Mouse (Mus musculus) CD8-positive naive resting alpha-beta T cell, adult 2 months (primary cell): ENCODE measurements around the gene Gabre.

ENCODE experiments used
- DNase-seq, 2 experiments: peaks; one replicate each; pipeline ENCODE4 v3.0.0; 2022; ENCODE audit warnings: low read depth in 2 of 2, low spot score in 2 of 2

Gabre gene

DNA sequence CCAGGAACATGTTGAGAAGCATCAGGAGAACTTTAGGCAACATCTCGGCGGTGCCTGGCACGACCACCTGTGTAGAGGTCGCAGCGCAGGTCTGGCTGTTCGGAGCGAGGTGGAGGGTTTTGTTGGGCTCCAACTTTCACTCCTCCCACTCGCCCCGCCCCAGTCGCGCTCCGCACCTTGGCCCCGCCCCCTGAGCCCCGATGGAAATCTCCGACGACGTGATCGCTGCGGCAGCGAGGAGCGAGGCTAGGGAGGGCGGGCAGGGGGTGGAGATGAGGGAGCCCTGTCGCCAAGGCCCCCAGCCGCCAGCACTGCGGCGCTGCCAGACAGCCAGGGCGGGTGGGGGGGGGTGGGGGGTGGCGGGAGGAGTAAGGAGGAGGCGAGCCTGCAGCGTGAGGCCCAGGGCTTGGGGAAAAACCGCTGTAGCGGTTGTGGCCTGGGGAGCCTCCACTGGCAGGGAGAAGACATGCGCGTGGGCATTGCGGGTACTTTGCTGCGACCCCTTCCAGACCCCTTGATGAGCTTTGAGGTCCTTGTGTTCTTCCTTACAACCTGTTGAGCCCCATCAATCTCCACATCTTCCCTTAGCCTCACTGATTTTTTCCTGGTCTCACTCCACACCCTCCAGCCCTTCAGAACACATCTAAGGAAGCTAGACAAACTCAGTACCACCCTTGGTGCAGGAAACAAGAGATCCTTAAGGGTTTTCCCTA lies at the start of gene Gabre:
TSS of gene Gabre (minus strand) at position 145 of the 713 bp plus-strand sequence.
- no peak for DNase-seq

DNA sequence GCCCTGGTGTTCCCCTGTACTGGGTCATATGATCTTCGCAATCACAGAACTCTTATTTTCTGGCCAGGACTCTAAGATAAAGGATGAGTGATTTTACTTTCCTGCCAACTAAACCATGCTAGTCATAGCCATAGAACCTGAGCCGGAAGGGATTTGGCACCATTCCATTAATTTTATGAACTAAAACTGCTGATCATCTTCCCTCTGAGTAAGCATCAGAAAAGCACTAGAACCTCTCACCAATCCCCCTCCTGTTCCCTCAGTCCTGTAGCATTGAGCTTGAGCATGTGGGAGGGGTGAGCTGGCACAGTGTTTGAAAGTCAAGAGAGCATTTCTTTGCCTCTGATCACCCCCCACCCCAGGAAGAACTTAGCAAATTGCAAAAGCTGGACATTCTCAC lies 23.2 kb upstream of the Gabre start:
- no peak for DNase-seq

DNA sequence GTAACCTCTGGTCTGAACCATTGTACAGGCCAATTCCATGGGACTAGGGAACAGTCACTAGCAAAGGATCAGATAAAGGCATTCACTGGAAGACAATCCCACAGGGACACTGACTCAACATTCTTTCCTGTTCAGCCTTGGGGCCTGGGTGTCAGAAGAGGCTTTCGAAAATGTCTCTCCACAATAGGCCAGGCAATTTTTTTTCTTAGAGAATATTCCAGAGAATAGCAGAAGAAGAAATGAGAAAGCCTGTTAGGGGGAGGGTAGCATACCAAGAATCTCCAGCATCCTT lies 715 bp upstream of the Gabre start:
- DNase-seq = no peak

DNA sequence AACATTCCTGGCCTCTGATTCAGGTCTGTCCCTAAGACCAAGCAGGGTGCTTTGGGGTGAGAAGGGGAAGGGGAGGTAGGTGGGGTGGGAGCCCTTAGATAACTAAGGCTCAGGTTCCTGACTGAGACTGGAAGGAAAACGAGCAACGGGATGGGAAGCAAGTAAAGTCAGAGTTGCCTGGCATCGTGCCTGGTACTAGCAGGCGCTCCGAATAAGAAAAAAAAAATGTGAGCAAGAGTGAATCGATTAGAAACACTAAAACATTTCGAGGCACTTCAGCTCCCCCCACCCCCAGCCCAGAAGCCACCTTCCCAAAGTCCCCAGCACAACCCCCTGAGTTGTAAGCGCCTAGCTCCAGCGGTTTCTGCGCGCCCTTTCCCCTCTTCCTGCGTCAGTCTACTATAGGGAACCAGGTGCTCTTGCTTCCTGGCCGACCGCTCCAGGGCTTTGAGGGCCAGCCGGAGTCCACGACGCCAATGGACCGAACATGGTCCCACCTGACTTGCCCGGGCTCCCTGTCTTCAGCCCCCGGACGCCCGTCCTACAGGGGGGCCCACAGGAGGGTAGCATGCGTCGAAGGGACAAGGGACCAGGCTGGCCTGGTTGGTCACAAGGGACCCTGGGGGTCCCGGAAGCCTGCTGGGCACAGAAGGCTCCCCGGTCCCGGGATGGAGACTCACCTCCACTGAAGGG lies 491 bp downstream of the Gabre start:
- no peak for DNase-seq

DNA sequence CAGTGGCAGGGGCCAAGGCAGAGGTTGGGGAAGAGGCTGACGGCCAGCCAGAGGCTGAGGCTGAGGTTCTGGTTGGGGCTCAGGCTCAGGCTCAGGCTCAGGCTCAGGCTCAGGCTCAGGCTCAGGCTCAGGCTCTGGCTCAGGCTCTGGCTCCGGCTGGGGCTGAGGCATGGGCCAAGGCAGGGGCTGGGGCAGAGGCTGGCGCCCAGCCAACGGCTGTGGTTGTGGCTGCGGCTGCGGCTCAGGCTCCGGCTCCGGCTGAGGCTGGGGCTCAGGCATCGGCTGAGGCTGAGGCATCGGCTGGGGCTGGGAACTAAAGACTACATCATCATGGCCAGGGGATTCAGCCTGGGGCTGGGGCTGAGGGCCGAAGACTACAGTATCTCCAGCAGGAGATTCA lies 4.0 kb downstream of the Gabre start:
- no peak for DNase-seq

DNA sequence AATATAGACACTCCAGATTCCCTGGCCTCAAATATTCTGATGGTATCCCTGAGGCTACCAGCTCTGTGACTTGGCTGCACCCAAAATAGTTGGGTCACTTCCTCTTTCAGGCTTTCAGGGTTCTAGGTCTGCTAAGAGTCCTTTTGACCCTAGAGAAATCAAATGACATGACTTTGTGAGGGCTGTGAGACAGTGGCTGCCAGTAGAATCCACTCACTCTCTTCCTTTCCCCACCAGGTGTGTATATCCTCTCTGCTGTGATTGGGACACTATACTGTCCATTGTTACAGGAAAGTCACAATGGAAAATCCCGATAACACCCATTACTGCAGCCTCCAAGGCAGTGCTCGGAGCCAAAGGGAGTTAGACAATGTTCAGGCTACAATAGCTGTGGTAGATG lies 52.9 kb downstream of the Gabre start, which contains the start of gene Magea4:
TSS of gene Magea4 (plus strand) at position 301 of the 400 bp plus-strand sequence.
- DNase-seq = no peak
